Mouse (Mus musculus) stomach, embryonic 16.5 days (tissue): Measurements from ENCODE around the gene Abcf1. TPM values are rescaled to one million over a fixed set of nuclear protein-coding genes. Genes with fewer than 3 reads are reported as not detected.

Source experiments
- ATAC-seq: fragments of 200-750 bp; cut with Nextera tagmentation; 2 replicates; pipeline ENCODE4 v1.8.0; 2017; ENCODE audit warnings: moderate number of reproducible peaks, moderate TSS enrichment; ENCODE audit not compliant: insufficient read depth, low FRiP score
- H3K27ac ChIP-seq: fragments of 300-500 bp; sonication (generic); 2 replicates; pipeline ENCODE4 v1.5.1; 2014; ENCODE audit warnings: low read length
- H3K27me3 ChIP-seq: fragments of 300-500 bp; sonication (generic); 2 replicates; pipeline ENCODE4 v1.6.1; 2014; ENCODE audit warnings: low read length, control low read depth, mixed read lengths; ENCODE audit not compliant: control insufficient read depth, insufficient read depth
- H3K36me3 ChIP-seq: fragments of 300-500 bp; sonication (generic); 2 replicates; pipeline ENCODE4 v1.6.1; 2014; ENCODE audit warnings: low read length; ENCODE audit not compliant: control insufficient read depth, insufficient read depth
- H3K4me1 ChIP-seq: fragments of 300-500 bp; sonication (generic); 2 replicates; pipeline ENCODE4 v1.6.1; 2014; ENCODE audit warnings: low read length, control low read depth, mixed read lengths; ENCODE audit not compliant: control insufficient read depth, insufficient read depth
- H3K4me2 ChIP-seq: fragments of 300-500 bp; sonication (generic); 2 replicates; pipeline ENCODE4 v1.6.1; 2014; ENCODE audit warnings: low read depth, low read length, mixed read lengths
- H3K4me3 ChIP-seq: fragments of 300-500 bp; sonication (generic); replicated peaks from 2 replicates; pipeline ENCODE4 v1.5.1; 2014; ENCODE audit warnings: mild to moderate bottlenecking, low read length
- H3K9ac ChIP-seq: fragments of 300-500 bp; sonication (generic); 2 replicates; pipeline ENCODE4 v1.6.1; 2014; ENCODE audit warnings: low read length
- H3K9me3 ChIP-seq: fragments of 300-500 bp; sonication (generic); replicated peaks from 2 replicates; pipeline ENCODE4 v1.6.1; 2016; ENCODE audit warnings: low read length, control low read depth; ENCODE audit not compliant: control insufficient read depth
- WGBS: fragments of 180-500 bp; shearing (Covaris S2); extraction: QIAGEN DNeasy Blood & Tissue Kit; methylation state at CpG from one replicate; pipeline ENCODE4 v1.1.7; 2014; 5-methylcytosine and 5-hydroxymethylcytosine counted together
- polyA plus RNA-seq: library from polyadenylated mRNA; unstranded; fragments of >200 nt; fragmentation: Nextera tagmentation; extraction: Ambion mirVana; gene quantifications from 2 replicates; pipeline ENCODE4 v1.2.1, GENCODE M21; 2015

Gene Abcf1
- polyA plus RNA-seq, 1 experiment from 2014 or later: 88.9 TPM

DNA sequence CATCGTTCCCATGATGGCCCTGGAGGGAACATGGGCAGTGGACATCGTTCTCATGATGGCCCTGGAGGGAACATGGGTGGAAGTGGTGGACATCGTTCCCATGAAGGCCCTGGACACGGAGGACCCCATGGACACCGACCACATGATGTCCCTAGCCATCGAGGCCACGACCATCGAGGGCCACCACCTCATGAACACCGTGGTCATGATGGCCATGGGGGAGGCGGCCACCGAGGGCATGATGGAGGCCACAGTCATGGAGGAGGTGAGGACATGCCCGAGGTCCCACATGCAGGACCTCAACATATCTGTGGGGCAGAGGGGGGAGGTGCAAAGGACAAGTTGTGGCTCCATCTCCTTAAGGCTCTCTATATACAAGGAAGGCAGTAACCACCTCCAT, 38.9 kb downstream of the Abcf1 start:
- no peak overlapping the region for H3K4me2 ChIP-seq
- H3K4me3 ChIP-seq: no peak overlapping the region
- H3K36me3 ChIP-seq: peaks cover 32% of the 10 kb centered on the region
- H3K27me3 ChIP-seq: no peaks in the 10 kb centered on the region
- 95% methylated on average over 12 of the region's 12 CpGs for WGBS
- no peak overlapping the region for H3K9ac ChIP-seq
- ATAC-seq: no peak
- no peaks in the 10 kb centered on the region for H3K9me3 ChIP-seq
- no peak overlapping the region for H3K27ac ChIP-seq
- H3K4me1 ChIP-seq: no peaks in the 10 kb centered on the region

DNA sequence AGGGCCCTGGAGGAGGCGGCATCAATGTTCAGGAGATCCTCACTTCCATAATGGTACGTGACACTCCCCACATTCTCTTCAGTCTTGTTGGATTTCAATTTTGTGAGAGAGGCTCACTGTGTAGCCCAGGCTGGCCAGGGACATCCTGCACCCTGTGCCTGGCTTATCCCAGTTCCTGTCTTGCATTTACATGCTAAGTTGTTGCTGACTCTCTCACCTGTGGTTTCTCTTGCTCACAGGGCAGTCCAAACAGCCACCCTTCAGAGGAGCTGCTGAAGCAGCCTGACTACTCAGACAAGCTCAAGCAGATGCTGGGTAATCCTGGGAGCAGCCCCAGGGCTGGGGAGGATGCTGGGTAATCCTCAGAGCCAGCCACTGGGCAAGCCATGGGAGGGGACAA, 40.0 kb downstream of the Abcf1 start:
- Histone ChIP-seq H3K9ac (no peak overlapping the region), H3K27me3 (no peaks in the 10 kb centered on the region), H3K9me3 (no peaks in the 10 kb centered on the region), H3K4me2 (no peak overlapping the region), H3K4me3 (no peak overlapping the region), H3K27ac (no peak overlapping the region), H3K4me1 (no peaks in the 10 kb centered on the region), H3K36me3 (peaks cover 38% of the 10 kb centered on the region)
- WGBS: 94% methylated on average over 2 of the region's 2 CpGs
- ATAC-seq: no peak

DNA sequence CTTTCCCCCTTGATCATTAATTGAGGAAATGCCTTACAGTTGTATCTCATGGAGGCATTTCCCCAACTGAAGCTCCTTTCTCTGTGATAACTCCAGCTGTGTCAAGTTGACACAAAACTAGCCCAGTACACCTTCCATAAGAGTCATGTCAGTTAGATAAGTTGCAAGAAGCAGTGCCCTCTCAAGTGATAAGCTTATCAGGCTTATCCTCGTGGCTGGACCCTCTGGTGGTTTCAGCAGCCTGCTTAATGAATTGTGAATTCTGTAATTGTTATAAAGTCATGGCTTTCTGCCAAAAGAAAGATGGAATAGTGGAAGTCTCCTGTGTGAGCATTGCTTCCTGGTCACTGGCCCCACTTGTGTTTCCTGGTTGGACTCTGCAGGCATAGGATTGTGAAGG, 42.1 kb downstream of the Abcf1 start:
- H3K4me1 ChIP-seq: no peaks in the 10 kb centered on the region
- no peak overlapping the region for H3K4me3 ChIP-seq
- no peaks in the 10 kb centered on the region for H3K27me3 ChIP-seq
- ATAC-seq: no peak
- 38% methylated on average over 1 of the region's 1 CpGs for WGBS
- no peak overlapping the region for H3K27ac ChIP-seq
- no peak overlapping the region for H3K9ac ChIP-seq
- H3K36me3 ChIP-seq: peaks cover 48% of the 10 kb centered on the region
- no peak overlapping the region for H3K4me2 ChIP-seq
- no peaks in the 10 kb centered on the region for H3K9me3 ChIP-seq

DNA sequence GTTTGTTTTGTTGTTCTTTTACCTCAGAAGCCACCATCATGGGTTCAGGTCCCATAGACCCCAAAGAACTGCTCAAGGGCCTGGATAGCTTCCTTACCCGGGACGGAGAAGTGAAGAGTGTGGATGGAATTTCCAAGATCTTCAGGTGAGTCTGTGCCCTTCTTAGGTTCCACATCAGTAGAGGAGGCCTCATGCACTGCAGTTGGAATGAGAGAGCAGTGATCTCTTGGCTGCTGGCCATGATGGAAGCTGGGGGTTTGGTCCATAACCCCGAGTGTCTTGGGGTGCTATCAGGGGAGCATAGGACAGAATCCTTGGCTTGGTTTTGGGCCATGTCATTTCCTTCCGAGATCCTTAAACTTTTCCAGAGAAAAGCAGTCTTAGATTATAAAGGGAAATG, 46.3 kb downstream of the Abcf1 start:
- WGBS: 88% methylated on average over 4 of the region's 4 CpGs
- H3K4me1 ChIP-seq: peaks cover 21% of the 10 kb centered on the region
- ATAC-seq: no peak
- H3K9me3 ChIP-seq: no peaks in the 10 kb centered on the region
- no peak overlapping the region for H3K9ac ChIP-seq
- H3K4me3 ChIP-seq: no peak overlapping the region
- no peak overlapping the region for H3K27ac ChIP-seq
- no peak overlapping the region for H3K4me2 ChIP-seq
- peaks cover 31% of the 10 kb centered on the region for H3K36me3 ChIP-seq
- no peaks in the 10 kb centered on the region for H3K27me3 ChIP-seq

DNA sequence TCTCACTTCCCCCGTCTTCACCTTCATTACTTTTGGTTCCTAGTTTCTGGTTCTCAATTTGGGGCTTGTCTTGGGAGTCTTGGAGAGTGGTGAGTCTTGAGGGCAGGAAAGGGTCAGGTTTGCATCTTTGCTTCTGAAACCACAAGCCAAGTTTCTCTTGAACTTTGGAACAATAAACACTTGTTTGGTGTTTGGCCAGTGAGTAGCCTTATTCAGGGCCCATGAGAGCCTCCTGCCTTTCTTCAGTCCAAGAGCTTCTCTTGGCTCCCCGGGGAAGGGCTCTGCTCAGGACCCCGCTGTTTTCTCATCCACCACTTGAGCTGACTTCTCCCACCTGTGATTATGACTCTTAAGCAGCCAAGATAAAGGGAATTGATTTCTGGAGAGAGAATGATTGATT, 47.0 kb downstream of the Abcf1 start:
- WGBS: 79% methylated on average over 3 of the region's 3 CpGs
- H3K9me3 ChIP-seq: no peaks in the 10 kb centered on the region
- no peak overlapping the region for H3K4me2 ChIP-seq
- H3K4me3 ChIP-seq: no peak overlapping the region
- H3K27me3 ChIP-seq: no peaks in the 10 kb centered on the region
- H3K4me1 ChIP-seq: peaks cover 21% of the 10 kb centered on the region
- H3K27ac ChIP-seq: no peak overlapping the region
- no peak overlapping the region for H3K9ac ChIP-seq
- peaks cover 25% of the 10 kb centered on the region for H3K36me3 ChIP-seq
- ATAC-seq: no peak

DNA sequence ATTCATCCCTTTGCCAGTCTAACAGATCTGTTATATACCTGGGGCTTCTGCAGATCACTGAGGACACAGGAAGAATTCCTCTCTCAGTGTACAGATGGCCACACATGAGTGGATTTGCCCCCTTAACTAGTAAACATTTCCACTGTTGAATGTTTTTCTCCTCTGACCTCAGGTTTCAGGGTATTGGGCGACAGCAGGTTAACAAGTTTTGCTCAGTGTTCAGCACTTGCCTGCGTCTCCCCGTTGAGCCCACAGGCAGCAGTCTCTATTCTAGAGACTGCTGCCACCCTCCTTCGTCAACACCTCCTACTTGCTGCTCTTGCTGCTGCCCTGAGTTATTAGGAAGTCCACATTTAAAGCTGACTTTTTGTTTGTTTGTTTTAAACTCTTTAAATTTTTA, 47.9 kb downstream of the Abcf1 start:
- 79% methylated on average over 4 of the region's 4 CpGs for WGBS
- H3K27ac ChIP-seq: no peak overlapping the region

DNA sequence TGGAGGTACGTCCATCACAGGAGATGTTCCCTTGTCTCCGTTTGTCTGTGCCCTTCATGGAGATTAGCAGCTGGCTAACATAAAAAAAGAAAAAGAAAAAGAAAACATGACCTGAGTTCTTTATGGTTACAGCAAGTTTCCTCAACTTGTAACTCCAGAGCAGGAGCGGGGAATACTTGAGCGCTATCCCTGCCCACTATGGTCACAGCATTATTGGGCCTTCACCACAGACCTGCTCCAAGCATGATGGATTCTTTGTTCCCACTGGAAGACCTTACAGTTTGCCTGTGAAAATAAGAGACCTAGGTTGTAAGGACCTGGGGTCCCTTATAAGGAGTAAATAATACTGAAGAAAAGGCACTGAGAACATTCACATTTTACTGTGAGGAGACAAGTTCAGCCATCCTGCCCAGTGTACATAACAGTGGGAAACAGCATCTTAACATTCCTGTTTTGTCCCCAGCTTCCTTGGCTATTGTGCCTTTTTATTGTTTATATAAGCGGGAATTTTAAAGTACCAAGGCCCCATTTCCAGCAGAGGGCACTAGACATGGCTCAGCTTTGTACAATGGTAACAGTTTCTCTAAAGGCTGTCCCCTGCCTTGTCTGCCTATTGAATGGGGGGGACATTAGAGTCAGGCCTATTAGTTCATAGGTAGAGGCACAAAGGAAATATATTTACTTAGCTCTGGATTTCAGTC, 48.5 kb downstream of the Abcf1 start:
- Histone ChIP-seq H3K27me3 (no peaks in the 10 kb centered on the region), H3K36me3 (peaks cover 19% of the 10 kb centered on the region; the same call in 1 of the 2 replicates), H3K27ac (peak overlapping the region; percentile 1), H3K9ac (no peak overlapping the region), H3K9me3 (no peaks in the 10 kb centered on the region), H3K4me2 (no peak overlapping the region), H3K4me1 (peaks cover 21% of the 10 kb centered on the region), H3K4me3 (no peak overlapping the region)
- WGBS: 74% methylated on average over 5 of the region's 5 CpGs
- no peak for ATAC-seq

More for the DNA sequence above, 47.9 kb downstream of the Abcf1 start:
- H3K9me3 ChIP-seq: no peaks in the 10 kb centered on the region
- H3K27me3 ChIP-seq: no peaks in the 10 kb centered on the region
- H3K4me3 ChIP-seq: no peak overlapping the region
- peaks cover 21% of the 10 kb centered on the region for H3K4me1 ChIP-seq
- peaks cover 25% of the 10 kb centered on the region for H3K36me3 ChIP-seq
- no peak for ATAC-seq
- no peak overlapping the region for H3K4me2 ChIP-seq
- H3K9ac ChIP-seq: no peak overlapping the region

DNA sequence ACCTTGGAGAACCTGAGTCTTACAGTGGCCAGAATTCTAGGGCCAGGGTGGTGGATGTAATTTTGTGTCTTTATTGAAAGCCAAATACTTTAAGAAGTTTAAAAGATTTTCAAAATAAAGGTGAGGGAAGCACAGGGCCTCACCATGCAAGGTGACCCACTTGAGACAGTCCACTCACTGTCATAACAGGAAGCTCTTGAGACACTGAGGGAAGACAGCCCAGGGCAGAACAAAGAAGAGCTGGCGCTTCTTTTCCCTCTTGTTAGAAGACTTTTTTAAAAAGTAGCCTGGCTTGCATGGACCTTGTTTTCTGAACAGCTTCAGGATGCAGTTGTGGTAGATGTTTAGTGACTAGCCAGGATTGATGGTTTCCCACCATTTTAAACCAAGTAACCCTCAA, 49.2 kb downstream of the Abcf1 start:
- Histone ChIP-seq H3K36me3 (peaks cover 16% of the 10 kb centered on the region; the same call in 1 of the 2 replicates), H3K27me3 (no peaks in the 10 kb centered on the region), H3K27ac (peak overlapping the region; percentile 99), H3K9me3 (no peaks in the 10 kb centered on the region), H3K9ac (no peak overlapping the region; the same call in 1 of the 2 replicates), H3K4me2 (peak overlapping the region; percentile 87; the same call in 1 of the 2 replicates), H3K4me3 (no peak overlapping the region; the same call in 1 of the 2 replicates), H3K4me1 (peaks cover 23% of the 10 kb centered on the region)
- 60% methylated on average over 1 of the region's 1 CpGs for WGBS
- no peak for ATAC-seq

DNA sequence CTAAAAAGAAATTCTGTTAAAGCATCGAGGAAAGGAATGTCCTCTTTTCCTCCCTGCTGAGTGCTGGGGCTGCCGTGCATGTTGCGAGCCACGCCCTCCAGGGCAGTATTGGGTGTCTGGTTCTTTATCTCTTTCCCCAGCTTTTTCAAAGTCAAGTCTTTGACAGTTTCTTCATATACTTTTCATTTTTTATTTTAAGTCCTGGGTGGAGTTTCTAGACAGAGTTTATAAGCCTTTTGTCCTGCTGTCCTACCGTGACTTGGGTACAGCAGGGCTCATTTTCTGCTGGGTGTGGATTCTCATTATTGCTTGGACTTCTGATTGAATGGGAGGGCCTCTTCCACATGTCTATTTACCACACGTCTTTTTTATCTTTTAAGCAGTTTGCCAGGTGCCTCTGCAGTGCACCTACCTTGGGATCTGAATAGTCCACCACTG, 49.7 kb downstream of the Abcf1 start:
- Histone ChIP-seq H3K27me3 (no peaks in the 10 kb centered on the region), H3K4me1 (peaks cover 26% of the 10 kb centered on the region), H3K4me3 (peak overlapping the region; percentile 82), H3K4me2 (peak overlapping the region; percentile 87), H3K36me3 (peaks cover 12% of the 10 kb centered on the region; the same call in 1 of the 2 replicates), H3K27ac (peak overlapping the region; percentile 99), H3K9me3 (no peaks in the 10 kb centered on the region), H3K9ac (peak overlapping the region; percentile 62)
- no peak for ATAC-seq
- WGBS: 27% methylated on average over 6 of the region's 6 CpGs
